Comparison of ENCODE assay signal across 13 mouse cellular contexts in genomic region chr16:33950386-33950785, GRCm38 (mm10). TPM values are rescaled to one million over a fixed set of nuclear protein-coding genes. Genes with fewer than 3 reads are reported as not detected.
A peak's percentile ranks its signal among the peaks of the same experiment; 100 is the strongest.
DNase-seq lines count a peak whose midpoint lies in the region; ATAC-seq and TF ChIP-seq lines count a peak whose summit lies in the region.
"Had no signal": no experiment of that assay in that cellular context is flagged by ENCODE, and none has a peak within 500 bp of the region (broad histone marks: within the 10 kb centered on the region; RNA-seq: fewer than 3 reads in every experiment).

No protein-coding gene starts in this region.

- H3K4me1 ChIP-seq in forebrain, embryonic 12.5 days = no peaks in the 10 kb centered on the region
- H3K4me1 ChIP-seq in forebrain, embryonic 10.5 days = peaks cover 23% of the 10 kb centered on the region
- H3K4me1 ChIP-seq in kidney, postnatal 0 days (replicated peaks; ENCODE audit: insufficient read depth, low read length) = no peaks in the 10 kb centered on the region
- no peaks in the 10 kb centered on the region for H3K4me1 ChIP-seq in intestine, postnatal 0 days (replicated peaks; ENCODE audit: control insufficient read depth, insufficient read depth, low read length)
- H3K4me1 ChIP-seq: midbrain, embryonic 12.5 days; neural tube, embryonic 15.5 days had no signal

- peak; percentile 20; the same call in 1 of the 2 replicates for ATAC-seq in forebrain, embryonic 12.5 days (ENCODE audit: low FRiP score)
- ATAC-seq in kidney, postnatal 0 days (replicated peaks; ENCODE audit: low FRiP score, low read depth) = no peak
- ATAC-seq in intestine, postnatal 0 days = no peak
- no peak for ATAC-seq in granulocyte monocyte progenitor cell, adult 5-6 weeks (replicated peaks; ENCODE audit: poor library complexity, severe bottlenecking)

- peak; percentile 16; the same call in 1 of the 2 replicates for TF ChIP-seq CTCF in kidney, postnatal 0 days (IDR thresholded peaks at IDR 0.05; ENCODE audit: low read depth)
- TF ChIP-seq CTCF in intestine, postnatal 0 days (IDR thresholded peaks at IDR 0.05; ENCODE audit: low read depth) = peak; percentile 36

- peaks cover 23% of the 10 kb centered on the region for H3K36me3 ChIP-seq in forebrain, embryonic 12.5 days (replicated peaks)
- peaks cover 44% of the 10 kb centered on the region for H3K36me3 ChIP-seq in forebrain, embryonic 10.5 days (replicated peaks)
- peaks cover 12% of the 10 kb centered on the region; the same call in 1 of the 2 replicates for H3K36me3 ChIP-seq in kidney, postnatal 0 days (ENCODE audit: insufficient read depth, low read length)
- peaks cover 30% of the 10 kb centered on the region for H3K36me3 ChIP-seq in intestine, postnatal 0 days (ENCODE audit: control insufficient read depth, insufficient read depth)

- H3K4me2 ChIP-seq in forebrain, embryonic 12.5 days = no peak overlapping the region
- no peak overlapping the region for H3K4me2 ChIP-seq in kidney, postnatal 0 days (ENCODE audit: low read length)
- H3K4me2 ChIP-seq in intestine, postnatal 0 days (replicated peaks; ENCODE audit: low read depth) = no peak overlapping the region
- H3K4me2 ChIP-seq: embryonic facial prominence, embryonic 12.5 days; kidney, embryonic 15.5 days; limb, embryonic 13.5 days; midbrain, embryonic 12.5 days; neural tube, embryonic 15.5 days had no signal

- no peak for DNase-seq in forebrain, embryonic 10.5 days (ENCODE audit: extremely low spot score, low spot score)
- no peak for DNase-seq in kidney, postnatal 0 days (ENCODE audit: low spot score)
- no peak for DNase-seq in kidney, postnatal 14 days
- DNase-seq in ES-CJ7 (ENCODE audit: low read depth, low spot score) = peak; percentile 18
- DNase-seq in layer of hippocampus, postnatal 25 days (ENCODE audit: extremely low spot score in 1 of 2, low spot score in 1 of 2) = no peak

- no peak overlapping the region for H3K4me3 ChIP-seq in forebrain, embryonic 12.5 days (replicated peaks)
- no peak overlapping the region for H3K4me3 ChIP-seq in forebrain, embryonic 10.5 days
- H3K4me3 ChIP-seq in kidney, postnatal 0 days (replicated peaks; ENCODE audit: low read depth, low read length) = no peak overlapping the region
- H3K4me3 ChIP-seq in intestine, postnatal 0 days (ENCODE audit: low read depth, low read length) = no peak overlapping the region
- H3K4me3 ChIP-seq: embryonic facial prominence, embryonic 12.5 days; kidney, embryonic 15.5 days; limb, embryonic 13.5 days; midbrain, embryonic 12.5 days; neural tube, embryonic 15.5 days had no signal

- H3K9me3 ChIP-seq in forebrain, embryonic 12.5 days = no peaks in the 10 kb centered on the region
- no peaks in the 10 kb centered on the region for H3K9me3 ChIP-seq in forebrain, embryonic 10.5 days
- no peaks in the 10 kb centered on the region for H3K9me3 ChIP-seq in kidney, postnatal 0 days (replicated peaks; ENCODE audit: low read length)
- no peaks in the 10 kb centered on the region for H3K9me3 ChIP-seq in intestine, postnatal 0 days (ENCODE audit: control insufficient read depth)
- H3K9me3 ChIP-seq: embryonic facial prominence, embryonic 12.5 days; kidney, embryonic 15.5 days; limb, embryonic 13.5 days; midbrain, embryonic 12.5 days; neural tube, embryonic 15.5 days had no signal

- 83% methylated on average over 6 of the region's 6 CpGs for WGBS in forebrain, embryonic 12.5 days
- WGBS in forebrain, embryonic 10.5 days = 82% methylated on average over 6 of the region's 6 CpGs
- WGBS in kidney, postnatal 0 days = 83% methylated on average over 6 of the region's 6 CpGs
- 77% methylated on average over 6 of the region's 6 CpGs for WGBS in intestine, postnatal 0 days

- no peak overlapping the region for H3K9ac ChIP-seq in forebrain, embryonic 12.5 days
- no peak overlapping the region for H3K9ac ChIP-seq in kidney, postnatal 0 days (ENCODE audit: low read depth, low read length)
- H3K9ac ChIP-seq in intestine, postnatal 0 days (ENCODE audit: low read depth, low read length) = no peak overlapping the region
- H3K9ac ChIP-seq: embryonic facial prominence, embryonic 12.5 days; kidney, embryonic 15.5 days; limb, embryonic 13.5 days; midbrain, embryonic 12.5 days; neural tube, embryonic 15.5 days had no signal

- H3K27ac ChIP-seq in forebrain, embryonic 12.5 days = no peak overlapping the region
- H3K27ac ChIP-seq in forebrain, embryonic 10.5 days = no peak overlapping the region
- H3K27ac ChIP-seq in kidney, postnatal 0 days = no peak overlapping the region
- H3K27ac ChIP-seq in intestine, postnatal 0 days (ENCODE audit: low read depth, low read length) = no peak overlapping the region
- H3K27ac ChIP-seq: embryonic facial prominence, embryonic 12.5 days; kidney, embryonic 15.5 days; limb, embryonic 13.5 days; midbrain, embryonic 12.5 days; neural tube, embryonic 15.5 days had no signal

- no peaks in the 10 kb centered on the region for H3K27me3 ChIP-seq in forebrain, embryonic 12.5 days
- no peaks in the 10 kb centered on the region for H3K27me3 ChIP-seq in forebrain, embryonic 10.5 days (ENCODE audit: poor library complexity, severe bottlenecking)
- no peaks in the 10 kb centered on the region for H3K27me3 ChIP-seq in kidney, postnatal 0 days (ENCODE audit: insufficient read depth, low read length)
- no peaks in the 10 kb centered on the region for H3K27me3 ChIP-seq in intestine, postnatal 0 days (replicated peaks; ENCODE audit: control insufficient read depth, insufficient read depth, low read length)
- H3K27me3 ChIP-seq: embryonic facial prominence, embryonic 12.5 days; kidney, embryonic 15.5 days; limb, embryonic 13.5 days; midbrain, embryonic 12.5 days; neural tube, embryonic 15.5 days had no signal

RNA-seq across cellular contexts. Expression of gene Umps, which starts 16.5 kb away (rescaled TPM):
- polyA plus RNA-seq in forebrain, embryonic 12.5 days (2016; fragmentation: Nextera tagmentation; extraction: Ambion mirVana) = 56.5 and 56.9 TPM in 2 replicates
- 107 and 111 TPM in 2 replicates for polyA plus RNA-seq in forebrain, embryonic 10.5 days (2016; fragmentation: Nextera tagmentation; extraction: Ambion mirVana)
- polyA plus RNA-seq in kidney, postnatal 0 days (2015; fragmentation: Nextera tagmentation; extraction: Ambion mirVana) = 37.9 and 41.7 TPM in 2 replicates
- polyA plus RNA-seq in intestine, postnatal 0 days (2015; fragmentation: Nextera tagmentation; extraction: Ambion mirVana) = 12.4 and 13.1 TPM in 2 replicates
- total RNA-seq in granulocyte monocyte progenitor cell, adult 5-6 weeks (2014; fragmentation: Nextera tagmentation) = 69.3 and 73.3 TPM in 2 replicates
- total RNA-seq in granulocyte monocyte progenitor cell, adult 5-6 weeks (2017) = 129 and 134 TPM in 2 replicates
- 10 to 100 TPM; 14.3 to 16.9 TPM for total RNA-seq in layer of hippocampus, postnatal 25 days (2021)
